Mouse (Mus musculus) midbrain, embryonic 16.5 days (tissue): Measurements from ENCODE around the gene Rala. TPM values are rescaled to one million over a fixed set of nuclear protein-coding genes. Genes with fewer than 3 reads are reported as not detected.

Source experiments
- ATAC-seq: fragments of 200-750 bp; cut with Nextera tagmentation; 2 replicates; pipeline ENCODE4 v1.8.0; 2017; ENCODE audit warnings: moderate TSS enrichment
- H3K27ac ChIP-seq: fragments of 300-500 bp; sonication (generic); 2 replicates; pipeline ENCODE4 v1.5.1; 2014; ENCODE audit warnings: mild to moderate bottlenecking, low read length, mixed read lengths
- H3K27me3 ChIP-seq: fragments of 300-500 bp; sonication (generic); 2 replicates; pipeline ENCODE4 v1.6.1; 2014; ENCODE audit warnings: low read depth, low read length, mixed read lengths; ENCODE audit not compliant: control insufficient read depth, insufficient read depth
- H3K36me3 ChIP-seq: fragments of 300-500 bp; sonication (generic); 2 replicates; pipeline ENCODE4 v1.6.1; 2014; ENCODE audit warnings: mild to moderate bottlenecking, low read length, moderate library complexity, mixed read lengths; ENCODE audit not compliant: control insufficient read depth, insufficient read depth
- H3K4me1 ChIP-seq: fragments of 300-500 bp; sonication (generic); 2 replicates; pipeline ENCODE4 v1.6.1; 2014; ENCODE audit warnings: mild to moderate bottlenecking, low read length, mixed read lengths; ENCODE audit not compliant: control insufficient read depth, insufficient read depth
- H3K4me2 ChIP-seq: fragments of 300-500 bp; sonication (generic); 2 replicates; pipeline ENCODE4 v1.6.1; 2014; ENCODE audit warnings: mild to moderate bottlenecking, low read length, mixed read lengths
- H3K4me3 ChIP-seq: fragments of 300-500 bp; sonication (generic); 2 replicates; pipeline ENCODE4 v1.5.1; 2014; ENCODE audit warnings: low read depth, mild to moderate bottlenecking, low read length, moderate library complexity, mixed read lengths
- H3K9ac ChIP-seq: fragments of 300-500 bp; sonication (generic); 2 replicates; pipeline ENCODE4 v1.6.1; 2014; ENCODE audit warnings: low read depth, low read length, mixed read lengths
- H3K9me3 ChIP-seq: fragments of 300-500 bp; sonication (generic); replicated peaks from 2 replicates; pipeline ENCODE4 v1.6.1; 2014; ENCODE audit warnings: mild to moderate bottlenecking, low read length, mixed read lengths; ENCODE audit not compliant: control insufficient read depth, poor library complexity, severe bottlenecking
- WGBS: fragments of 180-500 bp; shearing (Covaris S2); extraction: QIAGEN DNeasy Blood & Tissue Kit; methylation state at CpG from one replicate; pipeline ENCODE4 v1.1.7; 2014; 5-methylcytosine and 5-hydroxymethylcytosine counted together
- polyA plus RNA-seq: library from polyadenylated mRNA; unstranded; fragments of >200 nt; fragmentation: Nextera tagmentation; extraction: Ambion mirVana; gene quantifications from 2 replicates; pipeline ENCODE4 v1.2.1, GENCODE M21; 2015

Gene Rala
- polyA plus RNA-seq, 1 experiment from 2014 or later: 212 TPM

DNA sequence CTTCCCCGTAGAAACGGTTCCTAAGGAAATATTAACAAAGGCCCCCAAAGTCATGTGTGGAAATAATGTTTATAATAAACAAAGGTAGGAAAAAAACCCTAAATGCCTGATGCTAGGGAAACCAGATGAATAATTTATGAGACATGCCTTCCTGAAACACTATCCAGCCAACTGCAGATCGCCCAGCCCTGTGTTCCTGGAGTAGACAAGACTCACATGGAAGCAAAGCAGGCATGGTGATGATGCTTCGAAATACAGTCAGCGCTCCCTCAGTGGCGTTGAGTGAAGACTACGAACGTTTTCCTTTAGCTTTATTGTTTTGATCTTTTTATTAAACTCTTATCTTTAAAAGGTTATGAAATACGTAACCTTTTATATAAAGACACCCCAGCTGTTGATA is 87.0 kb downstream of the Rala start:
- H3K27me3 ChIP-seq: no peaks in the 10 kb centered on the region
- no peak overlapping the region for H3K4me3 ChIP-seq
- no peak overlapping the region for H3K4me2 ChIP-seq
- ATAC-seq: no peak
- peaks cover 8% of the 10 kb centered on the region for H3K4me1 ChIP-seq
- 60% methylated on average over 9 of the region's 9 CpGs for WGBS
- H3K9ac ChIP-seq: no peak overlapping the region
- no peaks in the 10 kb centered on the region for H3K36me3 ChIP-seq
- H3K9me3 ChIP-seq: no peaks in the 10 kb centered on the region
- no peak overlapping the region for H3K27ac ChIP-seq

DNA sequence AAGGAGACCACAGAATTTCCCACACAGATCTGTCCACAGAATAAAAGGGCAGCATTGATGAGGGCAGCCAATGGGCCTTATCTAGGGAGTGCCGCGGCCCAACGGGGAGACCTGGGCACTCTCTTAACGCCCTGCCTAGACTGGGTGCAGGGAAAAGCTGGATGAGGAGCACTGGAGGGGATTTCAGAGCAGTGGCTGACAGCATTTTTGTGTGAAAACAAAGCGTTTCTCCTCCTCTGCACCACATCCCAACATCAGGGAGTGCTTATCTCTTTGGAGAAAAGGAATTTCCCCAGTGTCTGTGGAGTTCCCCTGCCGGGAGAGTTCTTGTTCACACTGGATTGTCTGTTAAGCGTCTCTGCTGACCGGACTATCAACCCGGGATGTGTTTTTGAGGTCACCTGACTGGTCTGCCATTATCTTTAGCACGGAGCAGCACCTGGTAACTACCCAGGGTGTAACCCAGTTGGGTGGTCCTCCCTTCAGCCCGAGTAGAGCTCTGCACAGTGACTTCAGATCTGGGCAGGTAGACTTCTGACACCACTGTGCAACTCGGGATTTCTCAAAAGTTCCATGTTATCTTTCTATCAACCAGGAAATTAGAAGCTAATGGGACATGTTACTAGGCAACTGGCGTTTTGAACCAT is 88.4 kb downstream of the Rala start:
- H3K27ac ChIP-seq: no peak overlapping the region
- H3K4me1 ChIP-seq: peaks cover 8% of the 10 kb centered on the region
- no peak overlapping the region for H3K4me3 ChIP-seq
- no peaks in the 10 kb centered on the region for H3K27me3 ChIP-seq
- ATAC-seq: peak; percentile 66; the same call in 1 of the 2 replicates
- H3K4me2 ChIP-seq: peak overlapping the region; percentile 42
- H3K9me3 ChIP-seq: no peaks in the 10 kb centered on the region
- H3K9ac ChIP-seq: peak overlapping the region; percentile 21; the same call in 1 of the 2 replicates
- WGBS: 7% methylated on average over 13 of the region's 13 CpGs
- H3K36me3 ChIP-seq: no peaks in the 10 kb centered on the region

DNA sequence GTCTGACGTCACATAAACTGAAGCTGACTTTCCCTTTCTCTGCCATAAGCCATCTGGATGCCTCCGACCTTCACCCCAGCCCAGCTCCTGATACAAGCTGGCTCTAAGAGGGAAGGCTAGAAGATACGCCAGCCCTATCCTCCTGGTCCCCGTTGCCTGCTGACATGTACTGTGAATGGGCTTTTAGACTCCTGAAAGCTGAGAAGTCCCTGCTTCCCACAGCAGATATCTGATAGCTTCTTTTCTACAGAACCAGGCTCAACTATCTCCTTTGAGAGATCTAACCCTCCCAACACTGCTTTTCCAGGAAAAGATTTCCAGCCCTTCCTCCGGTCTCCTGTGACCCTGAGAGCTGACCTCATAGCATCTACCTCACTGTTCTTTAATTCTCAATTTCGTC is 89.3 kb downstream of the Rala start:
- WGBS: 63% methylated on average over 6 of the region's 6 CpGs

DNA sequence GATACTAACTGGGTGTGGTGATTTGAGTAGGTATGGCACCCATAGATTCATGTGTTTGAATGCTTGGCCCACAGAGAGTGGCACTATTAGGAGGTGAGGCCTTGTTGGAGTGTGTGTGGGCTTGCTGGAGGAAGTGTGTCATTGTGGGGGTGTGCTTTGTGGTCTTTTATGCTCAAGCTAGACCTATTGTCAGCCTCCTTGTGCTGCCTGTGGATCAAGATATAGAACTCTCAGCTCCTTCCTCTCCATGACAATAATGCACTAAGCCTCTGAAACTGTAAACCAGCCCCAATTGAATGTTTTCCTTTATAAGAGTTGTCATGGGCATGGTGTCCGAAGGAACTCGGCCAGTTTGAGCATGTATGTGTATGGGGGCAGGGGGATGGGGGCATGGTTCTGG is 100.7 kb downstream of the Rala start:
- Histone ChIP-seq H3K9me3 (no peaks in the 10 kb centered on the region), H3K36me3 (no peaks in the 10 kb centered on the region), H3K4me1 (no peaks in the 10 kb centered on the region), H3K4me3 (no peak overlapping the region), H3K27me3 (no peaks in the 10 kb centered on the region), H3K9ac (no peak overlapping the region), H3K27ac (no peak overlapping the region), H3K4me2 (no peak overlapping the region)
- whole genome bisulfite sequencing: 82% methylated on average over 2 of the region's 2 CpGs
- no peak for ATAC-seq

More for the DNA sequence above, 89.3 kb downstream of the Rala start:
- H3K9ac ChIP-seq: no peak overlapping the region
- H3K36me3 ChIP-seq: no peaks in the 10 kb centered on the region
- H3K4me2 ChIP-seq: no peak overlapping the region
- no peak overlapping the region for H3K27ac ChIP-seq
- H3K9me3 ChIP-seq: no peaks in the 10 kb centered on the region
- H3K27me3 ChIP-seq: no peaks in the 10 kb centered on the region
- peaks cover 8% of the 10 kb centered on the region for H3K4me1 ChIP-seq
- H3K4me3 ChIP-seq: no peak overlapping the region
- no peak for ATAC-seq

DNA sequence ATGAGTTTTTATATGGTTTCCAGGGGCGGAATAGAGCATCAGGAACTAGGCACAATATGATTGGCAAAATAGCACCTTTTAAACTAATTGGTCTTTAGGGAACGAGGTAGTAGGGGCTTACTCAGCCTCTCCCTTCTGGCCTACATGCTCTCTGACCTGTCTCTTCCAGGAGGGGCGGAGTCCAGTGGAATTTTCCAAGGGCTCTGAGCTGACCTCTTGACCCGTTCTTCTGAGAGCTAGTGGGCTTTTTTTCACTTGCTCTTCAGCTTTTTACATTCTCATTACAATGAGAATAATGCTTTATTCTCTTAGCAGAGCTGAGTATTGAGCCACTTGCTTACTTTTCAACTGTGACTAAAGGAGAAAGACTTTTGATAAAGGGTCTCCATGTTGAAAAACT is 101.3 kb downstream of the Rala start:
- H3K4me2 ChIP-seq: no peak overlapping the region
- no peaks in the 10 kb centered on the region for H3K27me3 ChIP-seq
- WGBS: 28% methylated on average over 4 of the region's 4 CpGs
- H3K4me1 ChIP-seq: no peaks in the 10 kb centered on the region
- no peaks in the 10 kb centered on the region for H3K9me3 ChIP-seq
- no peak overlapping the region for H3K27ac ChIP-seq
- H3K4me3 ChIP-seq: no peak overlapping the region
- H3K9ac ChIP-seq: no peak overlapping the region
- ATAC-seq: no peak
- H3K36me3 ChIP-seq: no peaks in the 10 kb centered on the region

DNA sequence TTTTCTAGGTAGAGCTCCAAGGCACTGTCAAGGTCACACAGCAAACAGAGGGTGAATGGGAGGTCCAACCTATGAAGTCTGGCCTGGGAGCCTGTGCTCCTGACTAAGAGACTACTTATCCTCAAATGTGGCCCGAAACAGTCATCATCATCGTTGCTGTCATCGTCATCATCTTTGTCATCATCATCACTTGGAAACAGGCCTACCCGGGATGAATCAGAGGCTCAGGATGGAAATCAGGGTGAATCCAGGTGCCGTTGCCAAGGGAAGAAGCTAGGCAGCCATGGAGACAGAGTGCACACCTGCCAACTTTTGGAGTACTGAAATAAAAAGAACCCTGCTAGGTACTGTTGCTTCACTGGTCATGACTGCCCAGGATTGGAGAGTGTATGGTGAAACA is 104.9 kb downstream of the Rala start:
- Histone ChIP-seq H3K9me3 (no peaks in the 10 kb centered on the region), H3K4me3 (no peak overlapping the region), H3K4me1 (no peaks in the 10 kb centered on the region), H3K9ac (no peak overlapping the region), H3K27ac (no peak overlapping the region), H3K36me3 (no peaks in the 10 kb centered on the region), H3K4me2 (no peak overlapping the region), H3K27me3 (no peaks in the 10 kb centered on the region)
- ATAC-seq: no peak
- 87% methylated on average over 5 of the region's 5 CpGs for WGBS

DNA sequence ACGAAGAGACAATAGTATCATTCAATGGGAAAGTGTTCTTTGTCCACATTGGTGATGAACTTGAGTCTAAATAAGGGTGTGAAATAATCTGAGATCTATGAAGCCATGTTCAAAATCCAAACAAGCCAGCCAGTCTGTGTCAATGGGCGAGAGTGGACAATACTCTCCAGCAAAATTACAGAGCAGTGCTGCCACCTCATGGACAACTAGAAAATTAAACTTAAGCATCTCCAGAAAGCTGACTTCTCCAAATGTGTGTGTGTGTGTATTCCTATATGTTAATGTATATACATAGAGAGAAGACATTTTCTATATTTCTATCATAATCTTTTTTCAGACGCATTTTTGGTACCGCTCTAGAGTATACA is 105.6 kb downstream of the Rala start:
- Histone ChIP-seq H3K27ac (no peak overlapping the region), H3K4me3 (no peak overlapping the region), H3K27me3 (no peaks in the 10 kb centered on the region), H3K4me2 (no peak overlapping the region), H3K36me3 (no peaks in the 10 kb centered on the region), H3K9me3 (no peaks in the 10 kb centered on the region), H3K9ac (no peak overlapping the region), H3K4me1 (no peaks in the 10 kb centered on the region)
- ATAC-seq: 0 out of 2 replicates have a peak, but pooled peaks have one; percentile 68
- 29% methylated on average over 4 of the region's 4 CpGs for WGBS

- Histone ChIP-seq H3K27ac (no peak overlapping the region), H3K9me3 (no peaks in the 10 kb centered on the region), H3K4me1 (no peaks in the 10 kb centered on the region), H3K4me3 (no peak overlapping the region), H3K9ac (no peak overlapping the region), H3K27me3 (no peaks in the 10 kb centered on the region), H3K4me2 (no peak overlapping the region), H3K36me3 (no peaks in the 10 kb centered on the region)
- 44% methylated on average over 16 of the region's 16 CpGs for WGBS
- ATAC-seq: peak; percentile 45; the same call in 1 of the 2 replicates
These were observed 106.2 kb downstream of the Rala start for GRCm38 (mm10) chr13:17837610-17838483.

DNA sequence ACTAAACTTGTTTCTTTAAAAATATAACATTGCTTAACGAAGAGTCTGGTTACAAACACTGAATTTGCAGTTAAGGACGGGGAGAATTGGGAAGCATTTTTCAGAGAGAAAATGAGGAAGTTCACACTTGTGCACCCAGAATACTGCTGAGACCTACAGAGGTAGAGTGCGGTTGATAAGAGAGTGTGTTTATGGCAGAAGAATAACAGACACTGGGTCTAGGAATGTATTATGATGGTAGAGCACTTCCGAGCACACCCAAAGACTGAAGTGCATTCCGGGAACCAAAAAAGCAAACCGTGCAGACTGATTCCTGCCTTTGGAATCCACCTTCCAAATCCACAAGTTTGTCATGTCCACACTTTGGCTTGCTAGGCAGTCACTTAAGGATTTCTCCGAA is 107.2 kb downstream of the Rala start:
- Histone ChIP-seq H3K9me3 (no peaks in the 10 kb centered on the region), H3K36me3 (no peaks in the 10 kb centered on the region), H3K4me3 (no peak overlapping the region), H3K4me2 (no peak overlapping the region), H3K9ac (no peak overlapping the region), H3K27me3 (no peaks in the 10 kb centered on the region), H3K27ac (no peak overlapping the region), H3K4me1 (no peaks in the 10 kb centered on the region)
- WGBS: 83% methylated on average over 7 of the region's 7 CpGs
- ATAC-seq: no peak
